Mouse (Mus musculus): ENCODE measurements at regions not wholly inside any gene's neighbourhood (a gene's known extent, or its start where the extent isn't known, plus 50 kb on each side); places are given as distances from the start of the nearest gene placed in this dataset.
A peak's percentile ranks its signal among the peaks of the same experiment; 100 is the strongest.

DNA sequence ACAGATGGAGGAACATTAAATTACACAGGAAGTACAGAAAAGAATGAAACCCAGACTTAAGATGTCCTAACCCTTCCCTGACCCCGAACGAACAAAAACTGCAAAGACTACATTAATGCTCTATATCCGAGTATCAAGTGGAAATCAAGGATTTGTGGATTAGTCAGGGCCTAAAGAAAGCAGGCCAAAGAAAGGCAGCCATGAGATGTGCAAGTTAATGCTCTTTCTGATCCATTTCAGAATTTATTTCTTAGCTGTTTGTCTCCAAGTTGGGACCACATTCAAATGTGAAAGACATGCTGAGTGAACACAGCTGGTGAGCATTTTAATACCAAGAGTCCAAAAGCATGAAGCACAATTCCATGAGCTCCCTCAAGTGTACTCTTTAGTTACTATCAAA, 97.1 kb upstream of the Arhgef26 start:
- no peak for ATAC-seq (ENCODE audit: low FRiP score)
- Histone ChIP-seq H3K9me3 (ENCODE audit: control insufficient read depth, low read length) (no peaks in the 10 kb centered on the region), H3K36me3 (replicated peaks; ENCODE audit: control insufficient read depth, insufficient read depth) (no peaks in the 10 kb centered on the region), H3K4me1 (replicated peaks; ENCODE audit: control insufficient read depth, insufficient read depth, low read length) (no peaks in the 10 kb centered on the region), H3K4me2 (replicated peaks) (no peak overlapping the region), H3K4me3 (replicated peaks; ENCODE audit: low read length) (no peak overlapping the region), H3K9ac (no peak overlapping the region), H3K27ac (no peak overlapping the region), H3K27me3 (ENCODE audit: control insufficient read depth, insufficient read depth, low read length) (no peaks in the 10 kb centered on the region)
- DNase-seq (ENCODE audit: low spot score): no peak
- WGBS: 81% methylated on average over 3 of the region's 3 CpGs

- H3K4me1 ChIP-seq (replicated peaks; ENCODE audit: control insufficient read depth, insufficient read depth, low read length): peaks cover 4% of the 10 kb centered on the region; the same call in 1 of the 2 replicates
- DNase-seq (ENCODE audit: low spot score) (no peak), ATAC-seq (ENCODE audit: low FRiP score) (peak; percentile 73; the same call in 1 of the 2 replicates)
- no peak overlapping the region for H3K9ac ChIP-seq
- no peaks in the 10 kb centered on the region for H3K9me3 ChIP-seq (ENCODE audit: control insufficient read depth, low read length)
- WGBS: 40% methylated on average over 4 of the region's 4 CpGs
- no peak overlapping the region; the same call in 1 of the 2 replicates for H3K27ac ChIP-seq
- no peak overlapping the region; the same call in 1 of the 2 replicates for H3K4me2 ChIP-seq (replicated peaks)
- no peak overlapping the region for H3K4me3 ChIP-seq (replicated peaks; ENCODE audit: low read length)
- H3K36me3 ChIP-seq (replicated peaks; ENCODE audit: control insufficient read depth, insufficient read depth): no peaks in the 10 kb centered on the region
- H3K27me3 ChIP-seq (ENCODE audit: control insufficient read depth, insufficient read depth, low read length): no peaks in the 10 kb centered on the region
Observed at GRCm38 (mm10) chr3:62271703-62272102, 66.4 kb upstream of the Arhgef26 start.

DNA sequence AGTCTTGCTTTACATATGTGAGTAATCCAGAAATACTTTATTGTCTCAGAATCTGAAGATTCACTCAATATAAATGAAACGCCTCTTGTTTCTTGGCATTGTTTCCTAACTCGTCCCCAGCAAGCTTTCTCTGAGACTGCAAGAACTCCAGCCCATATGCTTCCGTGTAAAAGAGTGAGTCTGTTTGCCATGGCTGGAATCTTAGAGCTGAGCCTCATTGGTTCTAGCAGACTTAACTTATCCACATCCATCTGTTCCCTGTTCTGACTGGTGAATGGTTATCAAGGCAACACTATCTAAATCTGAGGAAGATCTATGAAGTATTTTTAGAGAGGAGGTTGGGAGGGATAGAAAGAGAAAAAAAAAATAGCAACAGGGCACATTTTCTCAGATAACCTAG, 59.9 kb upstream of the Arhgef26 start:
- no peak overlapping the region for H3K4me3 ChIP-seq (replicated peaks; ENCODE audit: low read length)
- no peak for ATAC-seq (ENCODE audit: low FRiP score)
- no peak overlapping the region for H3K4me2 ChIP-seq (replicated peaks)
- no peaks in the 10 kb centered on the region for H3K9me3 ChIP-seq (ENCODE audit: control insufficient read depth, low read length)
- 72% methylated on average over 3 of the region's 3 CpGs for WGBS
- no peak for DNase-seq (ENCODE audit: low spot score)
- no peaks in the 10 kb centered on the region for H3K27me3 ChIP-seq (ENCODE audit: control insufficient read depth, insufficient read depth, low read length)
- no peaks in the 10 kb centered on the region for H3K4me1 ChIP-seq (replicated peaks; ENCODE audit: control insufficient read depth, insufficient read depth, low read length)
- no peak overlapping the region for H3K9ac ChIP-seq
- no peak overlapping the region for H3K27ac ChIP-seq
- H3K36me3 ChIP-seq (replicated peaks; ENCODE audit: control insufficient read depth, insufficient read depth): no peaks in the 10 kb centered on the region

- Histone ChIP-seq H3K4me1 (replicated peaks; ENCODE audit: control insufficient read depth, insufficient read depth, low read length) (no peaks in the 10 kb centered on the region), H3K4me3 (replicated peaks; ENCODE audit: low read length) (no peak overlapping the region), H3K4me2 (replicated peaks) (no peak overlapping the region), H3K9ac (no peak overlapping the region), H3K9me3 (ENCODE audit: control insufficient read depth, low read length) (no peaks in the 10 kb centered on the region), H3K27me3 (ENCODE audit: control insufficient read depth, insufficient read depth, low read length) (no peaks in the 10 kb centered on the region), H3K36me3 (replicated peaks; ENCODE audit: control insufficient read depth, insufficient read depth) (no peaks in the 10 kb centered on the region), H3K27ac (no peak overlapping the region)
- 87% methylated on average over 2 of the region's 2 CpGs for WGBS
- ATAC-seq (ENCODE audit: low FRiP score) (no peak), DNase-seq (ENCODE audit: low spot score) (no peak)
Observed at GRCm38 (mm10) chr3:62280960-62281359, 57.2 kb upstream of the Arhgef26 start.
